Mouse (Mus musculus) c-Kit-negative CD71-positive TER-119-positive erythroid progenitor cells, embryonic 14.5 days (primary cell): ENCODE results near the gene Npy4r.

Source experiments
- DNase-seq: peaks from one replicate; pipeline ENCODE4 v3.0.0-alpha.2; 2013; ENCODE audit warnings: low read depth, low spot score

The Npy4r gene

DNA sequence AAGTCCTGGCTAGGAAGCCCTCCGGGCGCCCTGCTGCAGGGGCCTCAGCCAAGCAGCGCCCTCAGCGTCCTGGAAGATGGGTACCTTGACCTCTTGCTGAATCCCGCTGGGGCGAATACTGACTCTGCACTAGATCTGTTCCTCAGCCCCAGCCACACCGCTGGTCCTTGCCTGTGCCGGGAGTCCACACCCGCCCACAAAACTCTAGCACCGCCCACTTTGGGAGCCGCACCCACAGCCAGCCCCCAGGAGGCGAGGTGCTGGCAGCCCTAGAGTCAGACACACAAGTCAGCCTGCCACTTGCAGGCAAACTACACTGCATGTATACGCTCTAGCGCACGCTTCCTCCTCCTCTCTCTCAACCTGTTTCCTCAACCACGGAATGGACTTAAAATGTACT lies at the start of gene Npy4r:
Gene Npy4r, minus strand, starts transcription at position 148 of the 400 bp plus-strand sequence.
- no peak for DNase-seq

DNA sequence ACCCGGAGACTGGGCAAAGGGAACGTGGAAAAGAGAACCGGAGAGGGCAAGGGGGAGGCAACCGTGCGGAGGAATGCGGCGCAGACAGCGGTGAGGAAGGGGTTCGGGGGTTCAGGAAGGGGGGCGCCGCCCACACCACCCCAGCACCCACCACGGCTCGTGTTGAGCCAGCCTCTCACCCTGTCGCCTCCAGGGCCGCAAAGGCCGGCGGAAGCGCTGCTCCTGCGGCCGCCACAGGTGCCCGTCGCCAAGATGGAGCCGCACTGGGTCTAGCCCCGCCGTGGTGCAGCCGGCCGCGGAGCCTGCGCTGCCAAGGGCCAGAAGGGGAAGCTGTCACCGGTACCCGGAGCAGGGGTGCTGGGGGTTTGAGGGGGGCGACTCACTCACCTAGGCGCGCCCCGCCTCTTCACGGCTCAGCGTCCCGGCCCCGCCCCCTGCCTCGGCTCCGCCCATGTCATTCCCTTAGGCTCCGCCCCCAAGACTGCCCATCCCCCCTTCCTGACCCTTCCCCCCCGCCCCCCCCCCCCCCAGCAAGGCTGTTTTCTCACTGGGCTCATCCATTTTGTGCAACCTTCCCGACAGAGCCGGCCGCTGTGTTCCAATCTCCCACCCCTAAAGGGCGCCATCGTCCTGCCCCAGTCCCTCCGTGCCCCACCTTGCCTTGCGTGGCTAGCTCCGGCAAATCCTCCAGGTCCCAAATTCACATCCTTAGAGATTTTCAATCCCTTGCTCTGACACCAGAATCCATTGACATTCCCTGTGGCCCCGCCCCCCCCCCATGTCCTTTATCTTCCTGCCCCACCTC lies 49.1 kb upstream of the Npy4r start, which contains the start of gene Gprin2:
Gene Gprin2, minus strand, starts transcription at position 423 of the 805 bp plus-strand sequence.
- no peak for DNase-seq

DNA sequence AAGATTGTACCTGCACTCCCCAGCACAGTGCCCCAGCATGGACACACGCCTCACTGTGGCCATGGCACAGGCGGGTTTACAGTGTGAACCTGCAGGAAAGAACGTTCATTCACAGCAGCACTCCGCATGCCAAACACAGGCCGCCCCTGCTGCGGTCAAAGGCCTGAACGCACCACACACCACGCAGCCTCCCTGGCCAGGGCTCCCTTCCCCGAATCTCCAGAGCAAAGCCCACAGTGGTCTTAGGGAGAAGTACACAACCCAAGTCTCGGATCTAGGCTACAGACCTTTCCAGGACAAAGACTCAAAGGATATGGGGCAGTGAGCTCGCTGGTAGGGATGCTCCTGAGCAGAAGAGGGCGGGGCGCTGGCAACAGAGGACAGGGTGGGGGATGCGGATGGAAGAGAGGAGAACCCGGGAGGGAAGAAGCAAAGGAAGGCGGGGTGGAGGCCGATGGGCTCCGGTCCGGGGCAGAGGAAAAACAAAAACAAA lies 48.5 kb upstream of the Npy4r start:
- DNase-seq = no peak

DNA sequence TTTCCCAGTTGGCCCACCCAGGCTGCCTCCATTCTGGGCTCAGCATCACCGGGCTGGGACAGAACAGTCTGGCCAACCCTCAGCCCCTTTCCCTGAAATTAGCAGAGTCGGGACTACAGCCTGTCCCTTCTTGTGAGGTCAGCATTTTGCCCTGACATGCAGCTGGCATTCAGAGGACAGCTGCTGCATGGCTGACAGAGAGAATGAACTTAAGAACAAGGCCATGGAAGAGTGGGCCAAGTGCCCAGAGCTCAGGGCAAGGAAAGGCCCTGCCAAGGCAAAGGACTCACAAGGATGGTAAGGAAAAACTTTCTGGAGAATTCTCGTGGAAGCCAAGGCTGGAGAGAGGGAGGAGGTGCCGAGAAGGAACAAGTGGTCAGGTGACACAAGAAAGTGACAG lies 44.4 kb upstream of the Npy4r start:
- no peak for DNase-seq

DNA sequence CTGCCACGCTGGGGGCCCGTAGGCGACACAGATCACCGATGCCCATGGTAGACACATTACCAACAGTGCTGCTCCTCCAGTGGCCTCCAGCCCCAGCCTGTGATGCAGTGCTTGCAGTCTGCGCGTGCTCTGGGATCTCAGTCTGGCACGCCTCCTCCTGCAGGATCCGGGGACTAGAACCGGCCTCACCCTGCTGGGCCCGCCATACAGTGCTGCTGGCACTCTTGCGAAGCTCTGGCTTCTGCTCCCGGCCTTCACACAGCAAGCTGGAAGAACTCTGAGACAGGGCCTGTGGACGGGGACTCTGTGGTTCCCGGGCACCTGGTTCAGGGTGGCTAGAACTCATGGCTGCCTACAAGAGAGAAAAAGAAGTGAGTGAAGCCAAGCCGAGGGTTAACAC lies 43.2 kb upstream of the Npy4r start:
- no peak for DNase-seq

DNA sequence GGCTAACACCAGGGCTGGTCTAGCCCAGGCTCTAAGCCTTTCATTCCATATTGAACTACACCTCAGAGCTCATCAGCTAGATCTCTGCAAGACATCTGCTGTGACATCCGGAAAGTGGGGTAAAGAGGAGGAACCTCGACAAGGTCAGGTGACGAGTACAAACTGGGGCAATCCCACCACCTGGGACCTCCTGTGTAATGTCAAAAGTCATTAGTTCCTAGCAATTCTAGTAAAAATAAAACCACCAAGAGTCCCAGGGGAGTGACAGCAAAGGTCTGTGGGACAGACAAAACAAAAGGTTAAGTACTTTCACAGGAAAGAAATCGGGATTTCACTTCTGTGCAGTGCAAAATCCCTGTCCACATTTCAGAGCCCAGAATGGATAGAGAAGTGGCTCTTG lies 41.6 kb upstream of the Npy4r start:
- DNase-seq = no peak

DNA sequence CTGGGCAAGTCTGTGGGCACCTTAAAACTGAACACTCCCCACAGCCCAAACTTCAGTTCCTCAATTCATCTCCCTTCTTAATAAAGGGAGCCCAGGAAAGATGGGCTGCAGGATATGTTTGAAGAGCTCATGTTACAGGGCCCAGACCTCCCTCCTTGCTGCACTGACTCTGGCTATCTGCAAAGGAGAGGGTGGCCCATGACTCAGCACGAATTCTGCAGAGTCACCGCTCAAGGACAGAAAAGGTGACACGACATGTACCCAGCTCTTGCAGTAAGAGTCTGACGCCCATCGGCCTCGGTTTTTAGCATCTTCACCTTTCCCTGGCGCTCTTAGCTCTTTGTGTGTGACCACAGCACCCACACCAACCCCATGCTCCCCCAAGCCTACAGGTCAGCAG lies 38.1 kb upstream of the Npy4r start:
- peak; percentile 70 for DNase-seq

DNA sequence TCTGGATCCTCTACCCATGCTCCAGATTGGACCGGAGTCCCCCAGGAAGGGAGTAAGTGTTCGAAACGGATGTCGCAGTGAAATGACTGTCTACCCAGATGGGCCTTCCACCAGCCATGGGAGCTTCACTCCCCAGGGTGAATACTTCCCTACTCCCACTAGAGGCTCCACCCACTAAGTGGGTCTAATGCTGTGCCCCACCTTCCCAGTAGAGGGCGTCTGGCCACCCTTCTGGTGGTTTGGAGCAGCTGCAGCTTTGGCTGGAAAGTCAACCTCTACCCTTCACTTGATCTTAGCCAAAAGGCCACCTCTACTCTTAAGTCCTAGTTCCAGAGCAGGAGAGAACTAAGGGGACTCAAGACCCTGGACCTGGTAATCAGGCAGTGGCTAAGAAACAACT lies 36.3 kb upstream of the Npy4r start:
- DNase-seq = no peak

DNA sequence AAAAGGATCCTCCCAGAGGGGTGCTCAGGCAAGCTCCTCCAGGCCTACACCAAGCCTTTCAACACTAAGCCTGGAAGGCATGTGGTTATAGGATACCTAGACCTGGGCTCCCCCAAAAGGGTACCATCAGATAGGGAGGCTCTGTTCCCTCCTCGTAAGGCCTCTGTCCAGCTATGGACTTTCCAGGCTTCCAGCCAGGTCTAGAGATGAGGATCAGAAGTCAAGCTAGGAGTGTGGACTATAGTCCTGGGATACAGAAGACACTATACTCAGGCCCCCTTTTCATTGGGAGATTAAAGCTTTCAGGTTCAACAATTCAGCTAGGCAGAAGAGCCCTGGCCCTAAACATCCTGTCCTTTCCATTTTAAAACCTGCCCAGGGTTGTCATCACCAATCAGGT lies 30.8 kb upstream of the Npy4r start:
- DNase-seq = no peak

DNA sequence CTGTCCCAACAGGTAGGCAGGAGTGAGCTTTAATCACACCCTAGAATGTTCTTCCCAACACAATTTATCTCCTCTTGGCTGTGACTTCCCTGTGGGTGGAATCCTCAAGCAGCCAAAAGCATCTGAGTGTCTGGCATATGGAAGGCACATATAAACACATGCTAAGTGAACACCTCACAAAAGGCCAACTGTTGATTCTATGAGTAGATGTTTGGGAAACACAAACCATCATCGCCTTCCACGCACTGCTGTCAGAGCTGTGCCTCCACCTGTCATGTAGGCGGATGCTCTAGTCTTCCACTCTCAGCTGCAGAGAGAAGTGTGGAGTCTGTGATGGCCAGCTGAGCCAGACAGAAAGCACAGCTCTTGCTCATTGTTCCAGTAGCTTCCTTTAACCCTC lies 27.1 kb upstream of the Npy4r start:
- DNase-seq = no peak

DNA sequence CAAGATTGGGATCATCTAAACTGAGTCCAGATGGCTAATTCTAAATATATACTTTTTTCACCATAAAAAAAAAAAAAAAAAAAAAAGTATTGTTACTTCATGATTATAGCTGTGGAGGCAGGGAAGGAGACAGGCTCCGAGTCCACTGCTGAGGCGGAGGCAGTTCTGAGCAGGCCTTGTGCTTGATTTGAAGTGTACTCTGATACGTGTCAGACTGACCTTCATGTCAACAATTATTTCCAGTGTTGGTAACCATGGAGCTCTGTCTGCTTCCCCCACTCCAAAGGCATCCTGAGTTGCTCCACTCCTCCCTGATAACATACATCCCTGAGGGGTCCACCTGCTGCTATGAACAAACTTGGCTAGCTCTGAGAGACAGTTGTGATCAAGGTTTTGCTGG lies 18.8 kb upstream of the Npy4r start:
- no peak for DNase-seq

DNA sequence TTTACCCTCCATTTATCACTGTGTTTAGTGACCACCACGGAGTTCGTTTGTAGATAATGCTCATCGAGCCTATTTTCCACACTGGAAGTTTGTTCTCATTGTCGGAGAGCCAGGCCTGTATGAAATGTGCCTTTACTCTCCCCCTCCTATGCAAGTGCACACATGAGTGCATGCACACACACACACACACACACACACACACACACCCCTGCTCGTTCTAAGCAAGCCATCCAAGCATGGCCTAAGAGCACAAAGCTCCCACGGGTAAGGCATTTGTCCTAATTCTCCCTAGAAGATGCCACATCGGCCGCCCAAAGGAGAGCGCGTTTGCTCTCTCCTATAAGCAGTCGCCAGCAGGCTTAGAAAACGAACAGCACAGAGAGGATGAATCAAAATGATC lies 3.5 kb upstream of the Npy4r start:
- no peak for DNase-seq

DNA sequence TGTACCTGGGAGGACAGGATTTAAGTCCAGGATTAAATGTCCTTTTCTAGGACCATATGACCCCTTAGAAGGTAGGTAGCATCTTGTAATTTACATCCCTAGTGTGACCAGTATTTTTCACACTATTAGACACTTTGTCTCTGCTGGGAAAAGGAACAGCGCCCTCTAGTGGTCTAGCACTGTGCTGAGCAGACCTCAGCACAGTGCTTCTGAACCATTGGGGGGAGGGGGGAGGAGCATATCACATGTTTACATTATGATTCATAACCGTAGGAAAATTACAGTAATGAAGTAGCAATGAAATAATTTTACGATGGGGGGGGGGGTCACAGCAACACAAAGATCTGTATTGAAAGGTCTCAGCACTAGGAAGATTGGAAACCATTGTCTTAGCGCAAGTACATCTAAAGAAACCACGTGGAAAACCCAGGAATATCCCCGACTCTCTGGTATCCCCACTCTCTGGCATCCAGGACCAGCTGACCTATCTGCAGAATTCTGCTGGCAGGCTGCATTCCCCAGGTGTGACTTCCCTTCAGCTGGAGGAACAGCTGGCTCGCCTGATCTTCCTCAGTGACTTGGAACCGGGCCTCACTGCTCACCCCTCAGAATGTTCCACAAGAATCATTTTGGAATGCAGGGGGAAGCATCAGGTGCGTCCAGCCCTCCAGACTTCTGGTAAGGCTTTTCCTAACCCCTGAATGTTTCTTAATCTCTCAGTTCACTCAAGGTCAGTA lies 2.5 kb upstream of the Npy4r start:
- DNase-seq = peak; percentile 28

DNA sequence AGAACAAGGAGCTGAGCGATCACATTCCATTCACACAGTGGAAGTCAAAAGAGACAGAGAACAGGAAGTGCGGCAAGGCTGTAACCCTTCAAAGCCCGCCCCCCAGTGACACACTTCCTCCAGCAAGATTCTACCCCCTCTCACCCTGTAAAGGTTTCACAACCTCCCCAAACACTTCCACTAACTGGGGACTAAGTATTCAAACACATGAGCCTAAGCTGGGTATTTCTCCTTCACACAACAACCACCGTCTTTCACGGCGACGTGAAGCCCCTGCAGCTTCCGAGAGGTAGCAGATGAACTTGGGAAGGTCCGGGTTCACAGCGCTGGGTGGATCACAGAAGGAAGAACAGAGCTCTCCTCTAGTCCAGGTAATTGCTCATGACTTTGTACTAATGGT lies 9.4 kb downstream of the Npy4r start:
- no peak for DNase-seq

DNA sequence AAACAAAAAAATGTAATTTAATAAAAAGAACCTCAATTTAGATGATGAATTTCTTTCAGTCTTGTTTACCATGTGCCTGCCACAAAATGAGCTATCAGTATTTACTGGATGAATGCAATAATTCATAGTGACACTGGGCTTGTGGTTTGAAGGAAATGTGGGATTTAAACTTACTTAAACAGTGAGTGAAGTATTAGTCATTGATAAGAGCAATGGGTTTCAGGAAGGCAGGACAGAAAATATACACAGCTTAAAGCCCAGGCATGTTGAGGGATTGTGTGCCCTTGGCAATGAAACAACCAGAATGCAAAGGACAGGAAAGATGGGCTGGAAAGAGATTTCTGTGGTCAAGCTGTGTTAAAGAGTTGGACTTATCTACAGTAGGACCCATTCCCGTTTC lies 10.0 kb downstream of the Npy4r start:
- no peak for DNase-seq

DNA sequence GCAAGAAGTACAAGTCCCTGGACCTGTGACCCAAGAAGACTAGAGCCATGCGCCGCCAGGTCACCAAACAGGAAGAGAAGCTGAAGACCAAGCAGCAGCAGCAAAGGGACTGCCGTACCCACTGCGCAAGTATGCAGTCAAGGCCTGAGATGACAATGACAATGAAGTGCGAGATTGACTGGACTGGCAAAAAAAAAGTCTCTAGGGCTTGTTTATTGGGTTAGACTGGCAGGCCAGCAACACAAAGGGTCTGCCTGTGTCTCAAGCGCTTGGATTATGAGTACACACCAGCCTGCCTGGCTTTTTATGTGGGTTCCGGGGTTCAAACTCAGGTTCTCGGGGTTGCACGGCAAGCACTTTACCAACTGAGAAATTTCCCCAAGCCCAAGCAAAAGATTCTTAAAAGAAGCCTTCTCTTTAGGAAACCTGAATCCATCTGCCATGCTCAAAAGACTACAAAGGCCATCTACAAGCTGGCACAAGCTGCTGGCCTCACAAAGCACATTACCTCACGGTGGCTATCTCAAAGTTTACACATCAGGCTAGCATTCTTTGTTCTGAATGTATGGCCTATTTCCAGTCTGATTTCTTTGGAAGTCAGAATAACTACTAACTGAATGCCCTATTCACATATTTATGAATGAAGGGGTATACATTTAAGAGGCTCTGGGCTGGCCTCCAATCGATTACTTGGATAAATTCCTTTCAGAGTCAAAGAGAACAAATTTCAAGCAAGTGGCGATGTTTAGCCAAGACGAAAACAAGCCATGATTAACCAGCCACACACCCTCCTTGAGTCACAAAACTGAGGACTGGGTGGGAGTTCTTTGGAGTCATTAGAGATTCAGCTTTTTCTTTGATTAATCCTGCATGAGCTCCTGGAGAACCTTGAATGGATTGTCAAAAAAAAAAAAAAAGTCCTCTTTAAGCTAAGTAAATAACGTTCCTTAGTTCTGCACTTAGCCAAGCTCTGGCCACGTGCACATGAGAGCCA lies 12.3 kb downstream of the Npy4r start:
- no peak for DNase-seq

DNA sequence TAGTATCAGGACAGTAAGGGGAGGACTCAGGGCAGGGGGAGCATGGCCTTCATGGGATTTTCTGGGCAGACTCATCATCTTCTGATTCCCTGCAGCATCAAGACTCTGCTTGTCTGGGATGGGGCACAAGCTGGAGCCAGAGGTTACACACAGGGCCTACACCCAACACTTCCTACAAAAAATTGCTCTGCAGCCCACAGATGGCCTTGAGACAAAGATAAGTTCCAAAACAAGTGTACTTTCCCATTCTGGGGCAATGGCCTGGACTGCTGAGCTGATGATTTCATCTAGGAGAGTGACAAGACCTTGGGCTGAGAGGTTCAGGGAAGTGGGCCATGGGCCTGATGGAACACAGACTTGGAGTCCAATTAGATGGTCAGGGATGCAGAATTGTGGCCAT lies 16.9 kb downstream of the Npy4r start:
- no peak for DNase-seq

DNA sequence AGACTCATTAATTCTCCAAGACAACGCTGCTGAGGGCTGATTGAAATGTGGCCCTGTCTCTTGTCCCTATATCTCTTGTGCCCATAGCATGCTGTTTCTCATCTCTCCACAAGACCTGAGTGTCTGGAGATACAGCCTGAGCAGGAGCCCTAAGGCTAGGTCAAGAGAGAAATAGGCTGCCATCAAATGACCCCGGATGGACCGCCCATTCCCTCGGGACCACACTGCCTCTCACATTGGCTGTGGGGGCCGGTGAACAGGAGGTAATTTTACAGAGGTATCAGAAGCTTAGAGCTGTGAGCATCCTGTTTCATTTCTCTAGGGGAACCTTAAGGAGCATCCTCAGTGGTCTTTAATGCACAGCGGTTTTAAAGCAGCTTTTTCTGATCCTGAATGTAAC lies 21.1 kb downstream of the Npy4r start:
- DNase-seq = no peak

DNA sequence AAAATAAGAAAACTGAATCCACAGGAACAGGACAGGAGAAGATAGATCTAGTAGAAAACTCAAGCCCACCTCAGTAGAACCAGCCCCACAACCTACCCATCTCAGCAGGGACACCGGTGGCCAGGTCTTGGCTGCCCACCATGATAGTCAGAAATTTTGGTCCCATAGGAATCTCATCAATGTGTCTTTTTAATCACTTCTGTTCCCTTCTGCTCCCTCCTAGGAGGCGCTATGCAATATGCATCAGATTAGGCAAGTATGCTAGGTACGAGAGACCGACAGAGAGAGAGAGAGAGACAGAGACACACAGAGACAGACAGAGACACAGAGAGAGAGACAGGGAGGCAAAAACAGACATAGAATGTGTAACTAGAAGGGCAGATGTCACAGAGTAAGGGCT lies 30.6 kb downstream of the Npy4r start:
- DNase-seq = no peak

DNA sequence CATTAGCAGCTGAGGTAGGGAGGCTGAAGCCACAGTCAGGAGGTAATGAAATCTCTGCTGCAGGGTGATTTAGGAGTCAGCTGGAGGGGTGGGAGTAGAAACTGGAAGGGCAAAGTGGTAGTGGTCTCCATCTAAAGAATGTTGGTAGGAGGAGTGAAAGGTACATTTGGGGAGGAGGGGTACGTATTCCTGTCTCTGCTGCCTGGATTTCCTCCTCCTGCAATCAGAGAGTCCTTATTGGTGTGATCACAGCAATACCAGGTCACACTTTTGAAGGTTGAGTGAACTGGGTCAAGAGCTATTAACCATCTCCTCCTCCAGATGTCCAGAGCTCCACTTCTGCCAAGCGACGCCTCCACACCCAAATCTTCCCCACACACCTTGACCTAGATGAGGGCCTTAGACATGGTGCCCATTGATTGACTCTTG lies 31.4 kb downstream of the Npy4r start:
- DNase-seq = no peak

DNA sequence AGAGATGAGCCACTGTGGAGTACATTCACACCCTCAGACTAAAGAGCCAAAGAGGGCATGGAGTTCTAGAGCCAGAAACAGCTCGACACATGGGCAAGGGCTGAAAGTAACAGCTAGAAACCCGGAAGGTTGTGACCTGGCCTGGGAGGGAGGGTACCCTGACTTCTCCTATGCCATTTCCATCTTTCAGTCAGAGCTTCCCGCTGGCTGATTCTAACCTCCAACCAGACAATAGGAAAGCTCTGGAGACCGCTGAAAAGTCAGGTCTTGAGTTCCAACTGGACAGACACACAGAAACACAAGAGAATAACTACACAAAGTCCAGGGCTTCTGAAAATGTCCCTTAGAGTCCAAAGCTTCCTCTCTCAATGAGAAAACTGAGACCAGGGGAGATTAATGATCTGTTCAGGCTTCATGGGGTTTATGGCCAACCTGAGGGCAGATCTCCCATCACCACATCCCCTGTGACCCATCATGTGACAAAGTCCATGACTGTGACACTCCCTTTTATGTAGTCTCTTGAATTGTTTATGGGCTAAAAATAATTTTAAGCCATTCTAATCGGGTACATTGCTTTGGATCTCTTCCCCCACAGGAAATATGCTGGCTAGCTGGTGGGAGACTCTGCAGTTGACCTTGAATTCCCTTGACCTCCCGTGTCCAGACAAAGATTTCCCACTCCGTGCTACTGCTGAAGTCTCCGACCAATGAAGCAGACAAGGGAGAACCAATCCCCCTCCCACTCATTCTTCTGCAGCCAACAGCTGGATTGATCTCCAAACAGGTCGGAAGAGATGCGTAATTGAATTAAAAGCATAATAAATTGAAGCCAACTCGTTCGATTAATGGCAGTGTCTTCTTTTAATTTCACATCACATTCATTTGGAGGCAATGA lies 32.0 kb downstream of the Npy4r start:
- DNase-seq = no peak
